Comparison of ENCODE assay signal across 11 mouse cellular contexts in the genomic region with DNA sequence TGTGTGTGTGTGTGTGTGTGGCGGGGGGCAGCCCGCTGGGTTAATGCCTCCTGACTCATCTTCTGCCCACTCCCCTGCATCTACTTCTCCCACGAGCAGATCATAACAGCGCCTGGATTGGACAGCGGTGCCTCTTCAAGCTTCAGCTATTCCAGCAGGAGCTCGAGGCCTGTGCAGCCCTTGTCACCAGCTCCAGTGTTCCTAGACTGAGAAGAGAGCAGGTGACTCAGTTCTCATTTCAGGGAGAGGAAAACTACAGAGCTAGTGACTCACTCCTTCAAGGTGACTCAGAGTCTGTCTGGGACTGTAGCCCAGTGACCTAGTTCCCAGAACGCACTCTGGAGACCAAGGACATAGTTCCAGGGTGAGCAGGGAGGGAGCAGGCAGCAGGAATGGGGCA.
DNase-seq lines count a peak whose midpoint lies in the region; ATAC-seq and TF ChIP-seq lines count a peak whose summit lies in the region.
"Had no signal": no experiment of that assay in that cellular context is flagged by ENCODE, and none has a peak within 500 bp of the region (broad histone marks: within the 10 kb centered on the region; RNA-seq: fewer than 3 reads in every experiment).

No protein-coding gene starts in this region.

- H3K4me3 ChIP-seq in kidney, embryonic 14.5 days (ENCODE audit: low read length): no peak overlapping the region
- H3K4me3 ChIP-seq in C2C12 (ENCODE audit: insufficient read depth, poor library complexity, severe bottlenecking): no peak overlapping the region
- H3K4me3 ChIP-seq in thymus, adult 2 months (ENCODE audit: control insufficient read depth, insufficient read depth, low read length): no peak overlapping the region

- DNase-seq in kidney, adult 18-20 months: peak; percentile 24
- DNase-seq in adrenal gland, adult (ENCODE audit: inconsistent age in 2 of 2, low spot score in 1 of 2): peak; percentile 89 to 94
- peak; percentile 11 for DNase-seq in large intestine, adult 2 months (ENCODE audit: low read depth, low spot score)
- DNase-seq in thymus, adult 2 months: no peak
- DNase-seq: gastrocnemius, postnatal 14 days had no signal

- H3ac ChIP-seq in C2C12 (ENCODE audit: control insufficient read depth, insufficient read length, low read depth): no peak overlapping the region

- no peak overlapping the region for H3K9ac ChIP-seq in kidney, embryonic 14.5 days (ENCODE audit: low read depth, low read length)
- H3K9ac ChIP-seq: liver, embryonic 14.5 days had no signal

- H3K4me1 ChIP-seq in kidney, embryonic 14.5 days (ENCODE audit: control insufficient read depth, insufficient read depth, low read length): 0 out of 2 replicates have a peak, but pooled peaks cover 4% of the 10 kb centered on the region
- H3K4me1 ChIP-seq in thymus, adult 2 months (replicated peaks; ENCODE audit: control insufficient read depth, insufficient read depth, low read length): no peaks in the 10 kb centered on the region

- H3K79me2 ChIP-seq in C2C12 (ENCODE audit: control insufficient read depth, insufficient read depth): no peaks in the 10 kb centered on the region

- no peaks in the 10 kb centered on the region for H3K79me3 ChIP-seq in C2C12 (ENCODE audit: low read depth)

- no peaks in the 10 kb centered on the region for H3K27me3 ChIP-seq in kidney, embryonic 14.5 days (ENCODE audit: control insufficient read depth, insufficient read depth, low read length)
- no peaks in the 10 kb centered on the region for H3K27me3 ChIP-seq in C2C12 (ENCODE audit: control insufficient read depth, insufficient read depth, insufficient read length)
- no peaks in the 10 kb centered on the region for H3K27me3 ChIP-seq in thymus, adult 2 months (ENCODE audit: control insufficient read depth, insufficient read depth, low read length)

- ATAC-seq in kidney, embryonic 14.5 days (ENCODE audit: low FRiP score, low TSS enrichment): no peak
- ATAC-seq in CD4-positive, CD25-positive, alpha-beta regulatory T cell, adult 4 months: no peak
- ATAC-seq in activated CD4-positive, CD25-positive, alpha-beta regulatory T cell, adult 4 months: no peak
- ATAC-seq: intestine, embryonic 16.5 days had no signal

- H3K9me3 ChIP-seq in kidney, embryonic 14.5 days (ENCODE audit: control insufficient read depth, low read length): no peaks in the 10 kb centered on the region

- no peaks in the 10 kb centered on the region for H3K36me3 ChIP-seq in kidney, embryonic 14.5 days (ENCODE audit: control insufficient read depth, insufficient read depth, low read length)
- H3K36me3 ChIP-seq in C2C12 (ENCODE audit: control insufficient read depth, insufficient read depth): no peaks in the 10 kb centered on the region
- H3K36me3 ChIP-seq in thymus, adult 2 months (ENCODE audit: control insufficient read depth, insufficient read depth, low read length): no peaks in the 10 kb centered on the region

- H3K4me2 ChIP-seq in kidney, embryonic 14.5 days (replicated peaks; ENCODE audit: low read depth, low read length): no peak overlapping the region

- no peak overlapping the region for H3K27ac ChIP-seq in kidney, embryonic 14.5 days (ENCODE audit: low read depth, low read length)
- no peak overlapping the region for H3K27ac ChIP-seq in thymus, adult 2 months (ENCODE audit: control insufficient read depth, insufficient read depth, low read length)
- H3K27ac ChIP-seq: liver, embryonic 14.5 days had no signal

- no peak for TF ChIP-seq CTCF in C2C12 (IDR thresholded peaks at IDR 0.05; ENCODE audit: control insufficient read depth, insufficient read depth, insufficient read length)
- TF ChIP-seq CTCF in thymus, adult 2 months (IDR thresholded peaks at IDR 0.05; ENCODE audit: borderline replicate concordance, control insufficient read depth, extremely low read depth, insufficient read depth, low read length, poor library complexity): no peak

- WGBS in kidney, embryonic 14.5 days: 74% methylated on average over 7 of the region's 7 CpGs
- 51% methylated on average over 7 of the region's 7 CpGs for WGBS in large intestine, adult 2 months
- 83% methylated on average over 7 of the region's 7 CpGs for WGBS in thymus, adult 2 months

- no peak for TF ChIP-seq POLR2A in thymus, adult 2 months (IDR thresholded peaks at IDR 0.05; ENCODE audit: control insufficient read depth, extremely low read depth, insufficient read depth, low read length, poor library complexity)

TF ChIP-seq in C2C12, 6 proteins besides CTCF, POLR2A, EP300 and RAD21:
- no peak for TF ChIP-seq CEBPB (IDR thresholded peaks at IDR 0.05; ENCODE audit: low read depth)
- peak; percentile 86 for TF ChIP-seq FOSL1 (IDR thresholded peaks at IDR 0.05; ENCODE audit: insufficient read depth, low read length, poor library complexity, severe bottlenecking)
- peak; percentile 38 for TF ChIP-seq MAX (IDR thresholded peaks at IDR 0.05)
- peak; percentile 50 for TF ChIP-seq MYOD1 (IDR thresholded peaks at IDR 0.05; ENCODE audit: control insufficient read depth, insufficient read length, low read depth)
